15 mouse cellular contexts compared by ENCODE assay signal in genomic region chr13:99250806-99251205, GRCm38 (mm10).
"Had no signal": no experiment of that assay in that cellular context is flagged by ENCODE, and none has a peak within 500 bp of the region (broad histone marks: within the 10 kb centered on the region; RNA-seq: fewer than 3 reads in every experiment).

No protein-coding gene starts in this region.

- H3K27me3 ChIP-seq: neural tube, embryonic 13.5 days; neural tube, embryonic 15.5 days; stomach, embryonic 15.5 days had no signal

- DNase-seq: retina, postnatal 1 day; right cerebral cortex, adult 18-20 months; right cerebral cortex, postnatal 14 days; right cerebral cortex, postnatal 25 days; right cerebral cortex, postnatal 4 days; spleen, adult 18-20 months; thymus, adult 18-20 months; thymus, adult 2 months; thymus, postnatal 14 days; thymus, postnatal 25 days; thymus, postnatal 36 days had no signal

- H3K4me3 ChIP-seq: neural tube, embryonic 13.5 days; neural tube, embryonic 15.5 days; stomach, embryonic 15.5 days had no signal

- H3K9me3 ChIP-seq: neural tube, embryonic 15.5 days; stomach, embryonic 15.5 days had no signal

- H3K9ac ChIP-seq: neural tube, embryonic 13.5 days; neural tube, embryonic 15.5 days; stomach, embryonic 15.5 days had no signal

- H3K27ac ChIP-seq: neural tube, embryonic 13.5 days; neural tube, embryonic 15.5 days; stomach, embryonic 15.5 days; stomach, postnatal 0 days had no signal

- H3K4me2 ChIP-seq: neural tube, embryonic 13.5 days; neural tube, embryonic 15.5 days; stomach, embryonic 15.5 days had no signal

- H3K36me3 ChIP-seq: neural tube, embryonic 13.5 days; neural tube, embryonic 15.5 days; stomach, embryonic 15.5 days had no signal

- H3K4me1 ChIP-seq: stomach, embryonic 15.5 days had no signal
